Mouse (Mus musculus) frontal cortex, adult (tissue): ENCODE data around the gene Rab14.

Experiments
- ATAC-seq: cut with Nextera tagmentation; 2 replicates; pipeline ENCODE4 v1.9.2; 2017; ENCODE audit warnings: mild to moderate bottlenecking, moderate library complexity, mixed read lengths; ENCODE audit not compliant: low TSS enrichment

Gene Rab14

DNA sequence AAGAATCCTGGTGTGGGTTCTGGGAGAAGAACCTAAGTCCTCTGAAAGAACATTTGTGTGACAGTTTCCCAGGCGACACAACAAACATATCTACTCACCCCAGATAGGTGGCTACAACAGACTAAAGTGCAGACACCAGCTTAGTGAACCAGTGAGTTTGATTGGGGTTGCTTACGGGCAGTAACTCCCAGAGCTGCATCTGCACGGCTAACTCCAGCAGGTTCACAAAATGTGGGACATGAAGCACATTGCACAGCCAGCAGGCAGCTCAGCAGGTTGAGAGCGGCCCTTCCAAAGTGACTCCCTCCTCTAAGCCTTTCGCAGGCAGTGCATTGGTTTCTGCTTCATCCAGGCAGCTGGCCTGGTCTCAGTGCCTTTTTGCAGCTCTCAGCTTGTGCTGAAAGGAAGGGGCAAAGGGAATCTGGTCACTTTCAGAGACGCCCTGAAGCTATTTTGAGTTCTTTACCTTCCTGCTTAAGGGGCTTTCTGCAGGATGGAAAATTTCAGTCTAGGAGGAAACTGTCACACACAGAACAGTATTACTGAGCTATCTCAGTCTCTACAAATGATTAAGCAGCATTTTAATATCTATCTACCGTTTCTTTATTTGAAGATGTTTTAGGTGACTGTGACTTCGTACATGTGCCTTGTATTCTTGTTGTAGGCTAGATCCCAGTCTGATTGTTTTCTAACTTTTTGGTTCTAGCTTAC lies 46.9 kb downstream of the Rab14 start:
- ATAC-seq = no peak

DNA sequence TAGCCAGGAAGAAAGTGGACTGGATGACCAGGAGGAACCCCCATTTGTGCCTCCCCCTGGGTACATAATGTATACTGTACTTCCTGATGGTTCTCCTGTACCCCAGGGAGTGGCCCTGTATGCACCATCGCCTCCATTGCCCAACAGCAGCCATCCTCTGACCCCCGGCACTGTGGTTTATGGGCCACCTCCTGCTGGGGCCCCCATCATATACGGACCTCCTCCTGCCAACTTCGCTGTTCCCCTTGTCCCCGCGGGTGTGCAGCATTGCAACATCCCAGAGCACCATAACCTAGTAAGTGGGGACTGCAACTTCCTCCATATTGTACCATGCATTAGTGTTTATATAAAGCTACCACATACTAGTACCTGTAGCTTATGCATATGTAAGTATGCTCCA lies 47.7 kb downstream of the Rab14 start:
- no peak for ATAC-seq

DNA sequence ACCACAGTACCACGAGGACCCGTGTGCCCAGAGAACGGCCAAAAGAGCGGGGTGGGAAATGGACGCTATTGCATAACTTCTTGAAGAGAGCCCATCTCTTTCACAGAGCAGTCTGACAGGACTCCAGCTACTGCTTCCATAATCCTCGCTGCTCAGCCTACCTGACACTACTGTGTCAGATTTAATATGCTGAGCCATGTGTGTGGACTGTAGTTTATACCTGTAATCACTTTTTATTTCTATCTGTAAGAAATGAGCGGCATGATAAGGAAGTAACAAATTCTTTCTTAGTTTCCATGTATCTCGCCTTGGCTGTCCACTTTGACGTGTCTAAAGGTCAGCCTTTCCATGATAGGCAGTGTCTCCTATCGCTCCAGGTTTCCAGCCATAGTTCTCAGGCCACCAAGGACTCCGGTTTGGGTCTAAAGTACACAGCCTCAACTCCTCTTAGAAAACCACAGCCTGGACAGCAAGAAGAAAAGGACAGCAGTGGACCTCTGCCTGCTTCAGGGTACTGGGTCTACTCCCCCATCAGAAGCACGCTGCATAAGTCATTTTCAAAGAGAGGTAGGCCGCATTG lies 49.5 kb downstream of the Rab14 start:
- ATAC-seq = no peak

DNA sequence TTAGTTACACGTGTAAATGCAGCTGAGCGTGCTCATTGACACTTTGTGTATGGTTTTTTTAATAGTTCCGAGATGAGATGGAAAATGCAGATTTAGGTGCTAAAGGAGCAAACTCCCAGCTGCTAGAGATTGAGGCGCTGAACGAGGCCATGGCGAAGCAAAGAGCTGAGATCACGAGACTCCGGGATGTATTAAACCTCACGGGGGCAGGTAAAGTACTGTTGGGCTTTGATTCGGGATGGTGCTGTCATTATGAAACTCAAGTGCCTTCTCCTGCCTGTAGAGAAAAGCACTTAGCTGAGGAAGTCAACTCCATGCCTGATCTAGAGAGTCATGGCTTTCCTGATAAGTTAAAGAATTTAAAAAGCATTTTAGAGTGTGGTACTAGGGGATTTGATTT lies 52.1 kb downstream of the Rab14 start:
- ATAC-seq = no peak

DNA sequence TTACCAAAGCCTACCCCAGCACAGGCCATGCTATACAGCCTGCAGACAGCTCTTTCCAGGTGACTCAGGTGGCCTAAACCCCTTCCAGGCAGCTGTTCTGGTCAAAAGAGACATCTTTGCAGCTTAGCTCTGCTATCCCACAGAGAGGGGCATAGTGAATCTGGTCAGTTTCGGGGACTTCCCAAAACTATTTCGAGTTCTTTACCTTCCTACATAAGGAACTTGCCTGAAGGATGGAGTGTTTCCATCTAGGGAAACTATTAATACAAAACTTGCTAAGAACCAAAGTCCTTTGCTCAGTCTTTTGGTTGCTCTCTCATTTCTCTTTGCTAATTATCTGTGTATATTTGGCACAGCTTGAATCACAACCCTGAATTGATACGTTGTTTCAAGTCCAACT lies 59.2 kb downstream of the Rab14 start:
- no peak for ATAC-seq

DNA sequence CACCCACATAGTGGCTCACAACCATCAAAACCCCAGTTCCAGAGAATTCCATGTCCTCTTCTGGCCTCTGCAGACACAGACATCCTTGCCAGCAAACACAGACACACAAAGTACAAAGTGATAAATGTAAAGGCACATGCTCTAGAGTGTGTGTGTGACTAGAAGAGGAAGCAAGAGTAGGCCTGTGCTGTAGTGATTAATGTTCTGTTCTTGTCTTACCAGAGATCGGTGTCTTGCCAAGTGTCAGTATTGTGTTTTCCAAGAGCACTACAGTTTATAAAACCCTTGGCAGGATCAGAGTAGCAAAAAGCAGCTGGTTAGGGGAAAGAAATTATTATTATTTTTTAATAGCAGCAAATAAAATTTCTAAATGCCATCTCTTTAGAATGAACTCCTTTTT lies 62.3 kb downstream of the Rab14 start:
- ATAC-seq = no peak

DNA sequence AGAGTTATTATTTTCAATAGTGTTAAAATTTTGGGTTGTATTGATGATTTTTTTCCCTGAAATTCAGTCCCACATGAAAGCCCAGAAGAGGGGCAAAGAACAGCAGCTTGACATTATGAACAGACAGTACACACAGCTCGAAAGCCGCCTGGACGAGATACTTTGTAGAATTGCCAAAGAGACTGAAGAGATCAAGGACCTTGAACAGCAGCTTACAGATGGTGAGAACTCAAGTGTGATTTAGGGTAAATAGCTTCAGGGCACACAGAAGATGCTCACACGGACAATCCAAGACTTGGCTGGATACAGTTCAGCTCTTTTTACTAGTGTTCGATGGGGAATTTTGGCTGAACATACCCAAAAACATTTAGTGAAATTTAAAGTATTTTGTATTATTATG lies 67.0 kb downstream of the Rab14 start:
- no peak for ATAC-seq

DNA sequence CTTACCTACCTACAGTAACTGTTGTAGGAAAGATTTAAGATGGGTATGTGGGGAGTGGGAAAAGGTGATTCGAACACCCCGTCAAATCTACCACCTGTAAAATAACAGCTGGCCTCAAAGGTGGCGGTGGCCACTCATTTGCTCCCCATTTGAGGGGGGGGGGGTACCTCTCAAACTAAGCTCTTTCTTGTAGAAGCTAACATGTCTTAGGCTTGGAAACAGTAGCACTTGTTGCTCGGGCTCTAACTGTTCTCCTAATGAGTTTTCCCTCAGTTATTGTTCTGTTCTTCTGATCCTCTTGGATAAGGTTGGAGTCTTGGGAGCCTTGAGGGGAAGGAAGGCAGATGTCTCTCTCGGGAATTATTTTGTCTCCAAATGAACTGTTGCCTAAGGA lies 68.3 kb downstream of the Rab14 start:
- ATAC-seq = no peak

DNA sequence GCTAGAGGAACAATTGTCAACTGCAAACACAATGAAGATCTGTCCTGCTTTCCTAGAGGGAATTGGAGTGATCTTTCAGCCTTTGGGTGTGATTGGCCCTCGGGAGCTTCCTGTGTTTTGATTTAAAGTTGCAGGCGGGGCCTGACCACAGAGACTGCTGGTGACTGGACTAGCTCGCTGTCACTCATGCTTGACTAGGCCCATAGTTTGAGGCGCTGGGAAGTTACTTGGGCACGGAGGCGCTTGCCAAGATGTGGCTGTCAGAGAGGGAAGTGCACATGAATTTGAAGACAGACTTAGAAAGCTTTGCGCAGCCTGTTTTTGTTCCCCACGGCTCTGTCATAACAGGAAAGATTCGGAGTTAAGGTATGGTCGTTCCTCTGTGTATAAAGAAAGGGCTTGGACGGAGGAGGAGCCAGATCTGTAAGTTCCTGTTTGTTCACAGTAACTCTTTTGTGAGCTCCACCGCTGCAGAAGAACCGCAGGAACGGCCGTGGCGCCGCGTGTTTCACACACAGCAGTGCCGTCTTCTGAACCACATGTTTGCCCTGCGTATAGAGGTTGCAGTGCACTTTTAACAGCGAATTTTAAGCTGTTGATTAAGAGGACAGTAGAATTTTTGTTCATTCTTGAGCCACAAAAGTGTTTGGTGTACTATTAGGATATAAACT lies 68.8 kb downstream of the Rab14 start:
- peak; percentile 100 for ATAC-seq

DNA sequence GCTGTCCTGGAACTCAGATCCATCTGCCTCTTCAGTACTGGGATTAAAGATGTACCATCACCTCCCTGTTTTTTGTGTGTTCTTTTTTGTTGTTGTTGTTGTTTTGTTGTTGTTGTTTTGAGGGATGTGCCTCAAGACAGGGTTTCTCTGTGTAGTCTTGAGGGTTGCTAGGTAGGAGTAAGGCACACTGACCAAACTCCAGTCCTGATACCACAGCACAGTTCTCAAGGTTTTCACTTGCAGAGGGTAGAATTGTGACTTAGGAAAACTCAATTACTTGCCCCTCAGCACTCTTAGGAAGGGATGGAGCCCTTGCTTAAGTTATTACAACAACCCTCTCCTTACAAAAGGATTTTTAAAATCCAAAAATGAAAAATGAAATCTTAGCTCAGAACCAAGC lies 69.4 kb downstream of the Rab14 start:
- ATAC-seq = no peak
